Mouse (Mus musculus) midbrain, embryonic 14.5 days (tissue): ENCODE measurements around the gene Nsd2. TPM values are rescaled to one million over a fixed set of nuclear protein-coding genes. Genes with fewer than 3 reads are reported as not detected.
"Not testable (repeated sequence)": the region's sequence is repeated elsewhere in the genome, so short reads cannot be mapped to it uniquely, and the experiment has no call there.

Experiments
- ATAC-seq: fragments of 200-750 bp; cut with Nextera tagmentation; 2 replicates; pipeline ENCODE4 v1.8.0; 2017; ENCODE audit warnings: moderate number of reproducible peaks, moderate library complexity; ENCODE audit not compliant: low FRiP score, low TSS enrichment
- DNase-seq: peaks from one replicate; pipeline ENCODE4 v3.0.0-alpha.2; 2015
- H3K27ac ChIP-seq: fragments of 300-500 bp; sonication (generic); replicated peaks from 2 replicates; pipeline ENCODE4 v1.5.1; 2014; ENCODE audit warnings: mild to moderate bottlenecking, low read depth, low read length, moderate library complexity
- H3K27me3 ChIP-seq: fragments of 300-500 bp; sonication (generic); 2 replicates; pipeline ENCODE4 v1.6.1; 2014; ENCODE audit warnings: low read length, control low read depth, mixed read lengths; ENCODE audit not compliant: control insufficient read depth, insufficient read depth
- H3K36me3 ChIP-seq: fragments of 300-500 bp; sonication (generic); 2 replicates; pipeline ENCODE4 v1.6.1; 2014; ENCODE audit warnings: low read length, control low read depth; ENCODE audit not compliant: control insufficient read depth, insufficient read depth
- H3K4me1 ChIP-seq: fragments of 300-500 bp; sonication (generic); 2 replicates; pipeline ENCODE4 v1.6.1; 2014; ENCODE audit warnings: mild to moderate bottlenecking, antibody characterized with exemption, low read length, control low read depth; ENCODE audit not compliant: control insufficient read depth, insufficient read depth
- H3K4me2 ChIP-seq: fragments of 300-500 bp; sonication (generic); 2 replicates; pipeline ENCODE4 v1.6.1; 2014; ENCODE audit warnings: mild to moderate bottlenecking, low read length, moderate library complexity
- H3K4me3 ChIP-seq: fragments of 300-500 bp; sonication (generic); replicated peaks from 2 replicates; pipeline ENCODE4 v1.5.1; 2014; ENCODE audit warnings: low read depth, low read length
- H3K9ac ChIP-seq: fragments of 300-500 bp; sonication (generic); replicated peaks from 2 replicates; pipeline ENCODE4 v1.6.1; 2014; ENCODE audit warnings: mild to moderate bottlenecking, low read length, moderate library complexity
- H3K9me3 ChIP-seq: fragments of 300-500 bp; sonication (generic); 2 replicates; pipeline ENCODE4 v1.6.1; 2016; ENCODE audit warnings: low read length, control low read depth, mixed read lengths; ENCODE audit not compliant: control insufficient read depth
- WGBS: fragments of 180-500 bp; shearing (Covaris S2); extraction: QIAGEN DNeasy Blood & Tissue Kit; methylation state at CpG from one replicate; pipeline ENCODE4 v1.1.7; 2014; 5-methylcytosine and 5-hydroxymethylcytosine counted together
- polyA plus RNA-seq: library from polyadenylated mRNA; unstranded; fragments of >200 nt; fragmentation: Nextera tagmentation; extraction: Ambion mirVana; gene quantifications from 2 replicates; pipeline ENCODE4 v1.2.1, GENCODE M21; 2014

Nsd2 gene
- polyA plus RNA-seq, 1 experiment from 2014 or later = 119 TPM

GRCm38 (mm10) chr5:33902696-33903095 is 82.2 kb downstream of the Nsd2 start:
- DNase-seq (no peak), ATAC-seq (no peak)
- no peak overlapping the region for H3K9ac ChIP-seq
- no peak overlapping the region for H3K4me2 ChIP-seq
- WGBS = 97% methylated on average over 2 of the region's 2 CpGs
- no peaks in the 10 kb centered on the region for H3K9me3 ChIP-seq
- H3K4me1 ChIP-seq = no peaks in the 10 kb centered on the region
- no peak overlapping the region for H3K27ac ChIP-seq
- no peak overlapping the region for H3K4me3 ChIP-seq
- H3K27me3 ChIP-seq = no peaks in the 10 kb centered on the region
- peaks cover 57% of the 10 kb centered on the region for H3K36me3 ChIP-seq

- Histone ChIP-seq H3K4me1 (no peaks in the 10 kb centered on the region), H3K36me3 (peaks cover 52% of the 10 kb centered on the region), H3K27ac (no peak overlapping the region), H3K4me3 (no peak overlapping the region), H3K4me2 (no peak overlapping the region), H3K27me3 (no peaks in the 10 kb centered on the region), H3K9ac (no peak overlapping the region), H3K9me3 (no peaks in the 10 kb centered on the region)
- no peak for ATAC-seq
- DNase-seq = no peak
- WGBS = 88% methylated on average over 9 of the region's 9 CpGs
Observed at GRCm38 (mm10) chr5:33903176-33903575, 82.7 kb downstream of the Nsd2 start.

- not testable (repeated sequence) for H3K9me3 ChIP-seq, H3K4me2 ChIP-seq, H3K4me3 ChIP-seq, H3K27me3 ChIP-seq, DNase-seq, ATAC-seq, H3K4me1 ChIP-seq, H3K27ac ChIP-seq, H3K9ac ChIP-seq
- H3K36me3 ChIP-seq = peaks cover 43% of the 10 kb centered on the region
Observed at GRCm38 (mm10) chr5:33915031-33915430, 94.5 kb downstream of the Nsd2 start.

GRCm38 (mm10) chr5:33916616-33917015 is 96.1 kb downstream of the Nsd2 start:
- not testable (repeated sequence) for H3K4me2 ChIP-seq, H3K4me1 ChIP-seq, DNase-seq, H3K27ac ChIP-seq, H3K9ac ChIP-seq, H3K27me3 ChIP-seq, H3K4me3 ChIP-seq, H3K9me3 ChIP-seq, ATAC-seq
- 100% methylated on average over 2 of the region's 2 CpGs for WGBS
- H3K36me3 ChIP-seq = peaks cover 59% of the 10 kb centered on the region

GRCm38 (mm10) chr5:33919466-33919865 is 98.9 kb downstream of the Nsd2 start:
- ATAC-seq (no peak), DNase-seq (no peak)
- peaks cover 55% of the 10 kb centered on the region for H3K36me3 ChIP-seq
- H3K4me3 ChIP-seq = no peak overlapping the region
- WGBS = 86% methylated on average over 1 of the region's 1 CpGs
- H3K9me3 ChIP-seq = no peaks in the 10 kb centered on the region
- no peaks in the 10 kb centered on the region for H3K27me3 ChIP-seq
- no peak overlapping the region for H3K4me2 ChIP-seq
- H3K27ac ChIP-seq = no peak overlapping the region
- H3K9ac ChIP-seq = no peak overlapping the region
- no peaks in the 10 kb centered on the region for H3K4me1 ChIP-seq

- Histone ChIP-seq H3K36me3 (peaks cover 55% of the 10 kb centered on the region), H3K4me1 (no peaks in the 10 kb centered on the region), H3K4me3 (no peak overlapping the region), H3K27ac (no peak overlapping the region), H3K9ac (no peak overlapping the region), H3K9me3 (no peaks in the 10 kb centered on the region), H3K27me3 (no peaks in the 10 kb centered on the region), H3K4me2 (no peak overlapping the region)
- ATAC-seq (no peak), DNase-seq (no peak)
- WGBS = over 99% methylated on average over 2 of the region's 2 CpGs
Observed at GRCm38 (mm10) chr5:33920037-33920436, 99.5 kb downstream of the Nsd2 start.

GRCm38 (mm10) chr5:33920924-33921323 is 100.4 kb downstream of the Nsd2 start:
- Histone ChIP-seq H3K27ac (no peak overlapping the region), H3K9ac (no peak overlapping the region), H3K4me2 (no peak overlapping the region), H3K27me3 (no peaks in the 10 kb centered on the region), H3K36me3 (peaks cover 53% of the 10 kb centered on the region), H3K9me3 (no peaks in the 10 kb centered on the region), H3K4me3 (no peak overlapping the region), H3K4me1 (no peaks in the 10 kb centered on the region)
- WGBS = 92% methylated on average over 4 of the region's 4 CpGs
- no peak for DNase-seq
- no peak for ATAC-seq

- ATAC-seq = no peak
Observed at GRCm38 (mm10) chr5:33921486-33922235, 101.1 kb downstream of the Nsd2 start.

GRCm38 (mm10) chr5:33922566-33922965 is 102.0 kb downstream of the Nsd2 start:
- WGBS = 39% methylated on average over 2 of the region's 2 CpGs
- Histone ChIP-seq H3K27ac (no peak overlapping the region), H3K4me3 (no peak overlapping the region), H3K9me3 (no peaks in the 10 kb centered on the region), H3K9ac (no peak overlapping the region), H3K4me1 (no peaks in the 10 kb centered on the region), H3K4me2 (no peak overlapping the region), H3K27me3 (no peaks in the 10 kb centered on the region), H3K36me3 (peaks cover 52% of the 10 kb centered on the region)
- no peak for DNase-seq
- ATAC-seq = no peak

More at GRCm38 (mm10) chr5:33921486-33922235, 101.1 kb downstream of the Nsd2 start:
- peaks cover 53% of the 10 kb centered on the region for H3K36me3 ChIP-seq
- no peaks in the 10 kb centered on the region for H3K9me3 ChIP-seq
- H3K27ac ChIP-seq = no peak overlapping the region
- H3K4me2 ChIP-seq = no peak overlapping the region
- no peaks in the 10 kb centered on the region for H3K27me3 ChIP-seq
- no peak overlapping the region for H3K9ac ChIP-seq
- H3K4me1 ChIP-seq = no peaks in the 10 kb centered on the region
- 92% methylated on average over 7 of the region's 7 CpGs for WGBS
- no peak overlapping the region for H3K4me3 ChIP-seq
- DNase-seq = no peak
